Mouse (Mus musculus) midbrain, embryonic 13.5 days (tissue): ENCODE measurements around the gene Mgarp. TPM values are rescaled to one million over a fixed set of nuclear protein-coding genes. Genes with fewer than 3 reads are reported as not detected.
"Not testable (repeated sequence)": the region's sequence is repeated elsewhere in the genome, so short reads cannot be mapped to it uniquely, and the experiment has no call there.

Experiments used
- ATAC-seq: fragments of 200-750 bp; cut with Nextera tagmentation; 2 replicates; pipeline ENCODE4 v1.8.0; 2017; ENCODE audit warnings: mild to moderate bottlenecking, moderate TSS enrichment, moderate library complexity
- H3K27ac ChIP-seq: fragments of 300-500 bp; sonication (generic); 2 replicates; pipeline ENCODE4 v1.5.1; 2015; ENCODE audit warnings: inconsistent platforms, mild to moderate bottlenecking, moderate library complexity
- H3K27me3 ChIP-seq: fragments of 300-500 bp; sonication (generic); 2 replicates; pipeline ENCODE4 v1.6.1; 2015; ENCODE audit warnings: mild to moderate bottlenecking, inconsistent platforms
- H3K36me3 ChIP-seq: fragments of 300-500 bp; sonication (generic); 2 replicates; pipeline ENCODE4 v1.6.1; 2015; ENCODE audit warnings: mild to moderate bottlenecking, inconsistent platforms
- H3K4me1 ChIP-seq: fragments of 300-500 bp; sonication (generic); replicated peaks from 2 replicates; pipeline ENCODE4 v1.6.1; 2015; ENCODE audit warnings: inconsistent platforms
- H3K4me2 ChIP-seq: fragments of 300-500 bp; sonication (generic); replicated peaks from 2 replicates; pipeline ENCODE4 v1.6.1; 2015; ENCODE audit warnings: moderate library complexity, mild to moderate bottlenecking, inconsistent platforms
- H3K4me3 ChIP-seq: fragments of 300-500 bp; sonication (generic); replicated peaks from 2 replicates; pipeline ENCODE4 v1.5.1; 2015; ENCODE audit warnings: mild to moderate bottlenecking, inconsistent platforms
- H3K9ac ChIP-seq: fragments of 300-500 bp; sonication (generic); replicated peaks from 2 replicates; pipeline ENCODE4 v1.6.1; 2015; ENCODE audit warnings: mild to moderate bottlenecking, inconsistent platforms
- H3K9me3 ChIP-seq: fragments of 300-500 bp; sonication (generic); 2 replicates; pipeline ENCODE4 v1.6.1; 2016; ENCODE audit warnings: mild to moderate bottlenecking, inconsistent platforms
- WGBS: fragments of 180-500 bp; shearing (Covaris S2); methylation state at CpG from one replicate; pipeline ENCODE4 v1.1.7; 2015; 5-methylcytosine and 5-hydroxymethylcytosine counted together
- polyA plus RNA-seq: library from polyadenylated mRNA; unstranded; fragments of >200 nt; fragmentation: Nextera tagmentation; extraction: Ambion mirVana; gene quantifications from 2 replicates; pipeline ENCODE4 v1.2.1, GENCODE M21; 2015

Gene Mgarp
- 5.6 and 12.0 TPM in 2 replicates for polyA plus RNA-seq

DNA sequence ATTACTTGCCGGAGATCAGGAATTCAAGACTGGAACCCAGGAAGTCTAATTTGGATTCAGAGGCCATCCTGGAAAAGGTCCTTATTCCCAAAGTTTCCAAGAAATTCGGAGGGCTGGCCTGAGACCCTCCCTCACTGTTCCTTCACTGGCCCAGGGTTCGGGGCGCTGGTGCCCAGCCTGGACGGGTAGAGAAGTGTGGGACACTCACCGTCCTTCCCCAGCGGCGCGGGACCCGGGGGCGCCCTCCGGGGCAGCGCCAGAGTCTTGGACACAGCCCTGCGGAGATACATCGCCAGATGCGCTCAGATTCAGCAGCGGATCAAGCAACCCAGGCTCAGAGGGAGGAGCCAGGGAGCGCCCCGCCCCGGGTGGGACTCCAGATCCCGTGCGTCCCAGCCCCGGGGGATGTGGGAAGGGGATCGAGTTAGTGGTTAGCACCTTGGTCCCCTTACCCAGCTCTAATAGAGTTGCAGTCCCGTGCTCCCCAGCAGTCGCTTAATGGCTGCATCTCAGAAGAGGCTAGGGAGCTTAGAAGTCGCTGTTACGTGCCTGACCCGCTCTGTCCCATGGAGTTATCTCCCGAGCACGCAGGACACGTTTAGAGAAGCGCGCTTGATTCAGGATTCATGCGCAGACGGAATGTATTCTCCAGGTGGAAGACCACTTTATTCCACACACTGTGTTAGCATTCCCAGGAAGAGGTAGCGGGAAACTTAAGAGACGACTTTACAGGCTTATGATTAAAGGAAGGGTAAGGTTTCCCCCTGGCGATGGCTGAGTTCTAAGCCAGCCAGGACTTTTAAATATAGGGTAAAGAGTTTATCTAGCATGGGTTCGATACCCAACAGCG lies at the start of gene Mgarp:
TSS of gene Mgarp (minus strand) at position 520 of the 850 bp plus-strand sequence.
- Histone ChIP-seq H3K4me1 (peaks cover 17% of the 10 kb centered on the region), H3K9me3 (no peaks in the 10 kb centered on the region), H3K27ac (no peak within 1 kb of the TSS), H3K27me3 (peaks cover 25% of the 10 kb centered on the region), H3K4me3 (peak within 1 kb of the TSS; percentile 40), H3K9ac (peak within 1 kb of the TSS; percentile 51), H3K4me2 (peak within 1 kb of the TSS; percentile 62), H3K36me3 (no peaks in the 10 kb centered on the region)
- WGBS = 3% methylated on average over 41 of the region's 41 CpGs
- ATAC-seq = peak; percentile 82

DNA sequence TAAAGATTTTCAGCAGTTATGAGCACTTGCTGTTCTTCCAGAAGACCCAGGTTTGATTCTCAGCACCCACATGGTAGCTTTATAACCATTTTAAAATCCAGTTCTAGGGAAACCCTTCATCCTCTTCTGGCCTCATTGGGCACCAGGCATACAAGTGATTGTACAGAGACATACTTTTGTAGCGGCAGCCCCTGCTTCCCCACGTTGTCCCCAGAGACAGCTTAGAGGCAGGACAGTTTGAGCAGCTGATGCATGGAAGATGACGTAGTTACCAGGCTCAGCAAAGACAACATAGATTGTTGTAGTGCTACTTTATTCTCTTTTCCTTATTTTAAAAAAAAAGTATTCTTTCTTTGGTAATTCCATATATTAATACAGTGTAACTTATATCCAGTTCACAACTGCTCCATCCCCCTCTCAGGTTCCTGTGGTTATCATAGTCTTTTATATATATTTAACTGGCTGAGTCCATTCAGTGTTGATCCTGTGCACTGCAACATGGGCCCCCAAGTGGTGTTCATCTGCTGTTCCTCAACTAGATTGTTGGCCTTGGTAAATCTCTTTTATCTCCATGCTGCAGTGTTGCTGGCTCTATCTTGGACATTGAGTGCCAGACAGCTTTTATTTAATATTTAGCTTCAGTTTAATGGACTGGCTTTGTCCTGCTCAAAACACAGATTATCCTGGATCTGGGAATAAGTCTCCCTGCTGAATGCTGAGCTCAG lies 38.5 kb upstream of the Mgarp start:
- Histone ChIP-seq H3K9ac (no peak overlapping the region), H3K27me3 (no peaks in the 10 kb centered on the region), H3K4me3 (no peak overlapping the region), H3K9me3 (no peaks in the 10 kb centered on the region), H3K27ac (no peak overlapping the region), H3K36me3 (0 out of 2 replicates have a peak, but pooled peaks cover 3% of the 10 kb centered on the region), H3K4me1 (no peaks in the 10 kb centered on the region), H3K4me2 (no peak overlapping the region)
- WGBS = 76% methylated on average over 3 of the region's 3 CpGs
- ATAC-seq = no peak

GRCm38 (mm10) chr3:51434364-51434763 lies 37.8 kb upstream of the Mgarp start:
- H3K9ac ChIP-seq, H3K4me3 ChIP-seq, H3K4me1 ChIP-seq, H3K9me3 ChIP-seq, ATAC-seq, H3K27me3 ChIP-seq, H3K36me3 ChIP-seq, H3K4me2 ChIP-seq, H3K27ac ChIP-seq: not testable (repeated sequence)
- 86% methylated on average over 5 of the region's 5 CpGs for WGBS

DNA sequence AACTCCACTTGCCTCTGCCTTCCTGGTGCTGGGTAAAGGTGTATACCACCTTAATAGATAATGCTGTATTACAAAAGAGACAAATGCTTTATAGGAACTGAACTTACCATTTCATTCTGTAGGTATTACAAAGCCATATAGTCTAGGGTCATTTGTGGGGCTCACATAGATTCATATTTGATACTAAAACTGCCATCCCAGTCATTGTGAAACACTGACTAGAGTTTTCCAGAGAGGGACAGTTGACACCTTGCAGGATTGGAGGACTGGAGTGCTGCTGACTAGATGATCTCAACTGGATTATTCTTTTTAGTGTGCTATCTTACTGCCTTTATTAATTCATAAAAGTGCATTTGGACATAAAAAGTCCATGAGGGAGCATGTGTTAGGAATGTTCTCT lies 28.9 kb upstream of the Mgarp start:
- H3K9me3 ChIP-seq = no peaks in the 10 kb centered on the region
- H3K27me3 ChIP-seq = no peaks in the 10 kb centered on the region
- H3K27ac ChIP-seq = no peak overlapping the region
- H3K36me3 ChIP-seq = no peaks in the 10 kb centered on the region
- no peak for ATAC-seq
- H3K4me2 ChIP-seq = no peak overlapping the region
- no peak overlapping the region for H3K4me3 ChIP-seq
- no peak overlapping the region for H3K9ac ChIP-seq
- H3K4me1 ChIP-seq = no peaks in the 10 kb centered on the region

GRCm38 (mm10) chr3:51421921-51422320 lies 25.4 kb upstream of the Mgarp start:
- no peak overlapping the region for H3K9ac ChIP-seq
- WGBS = 94% methylated on average over 3 of the region's 3 CpGs
- no peak overlapping the region for H3K27ac ChIP-seq
- no peak overlapping the region for H3K4me2 ChIP-seq
- peaks cover 26% of the 10 kb centered on the region for H3K4me1 ChIP-seq
- no peaks in the 10 kb centered on the region for H3K9me3 ChIP-seq
- H3K4me3 ChIP-seq = no peak overlapping the region
- no peak for ATAC-seq
- H3K36me3 ChIP-seq = no peaks in the 10 kb centered on the region
- no peaks in the 10 kb centered on the region for H3K27me3 ChIP-seq

- Histone ChIP-seq H3K4me2 (peak overlapping the region; percentile 79), H3K36me3 (no peaks in the 10 kb centered on the region), H3K27me3 (no peaks in the 10 kb centered on the region), H3K9ac (0 out of 2 replicates have a peak overlapping the region, but pooled peaks have one; percentile 19), H3K4me3 (peak overlapping the region; percentile 17), H3K27ac (no peak overlapping the region), H3K4me1 (peaks cover 37% of the 10 kb centered on the region), H3K9me3 (no peaks in the 10 kb centered on the region)
- WGBS = 75% methylated on average over 2 of the region's 2 CpGs
- ATAC-seq = no peak
Observed at GRCm38 (mm10) chr3:51417966-51418365, 21.4 kb upstream of the Mgarp start.

DNA sequence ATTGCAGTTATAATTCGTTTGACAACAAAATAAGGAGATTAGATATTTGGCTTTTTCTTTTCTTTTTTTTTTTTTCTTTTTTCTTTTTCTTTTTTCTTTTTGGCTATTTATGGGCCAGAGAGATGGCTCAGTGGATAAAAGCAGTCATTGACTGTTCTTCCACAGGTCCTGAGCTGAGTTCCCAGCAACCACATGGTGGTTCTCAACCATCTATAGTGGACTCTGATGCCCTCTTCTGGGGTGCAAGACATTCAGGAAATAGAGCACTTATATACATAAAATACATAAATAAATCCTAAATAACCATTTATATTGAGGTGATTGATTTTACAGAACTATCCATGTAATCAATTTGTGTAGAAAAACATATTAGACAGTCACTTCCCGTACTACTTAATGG lies 20.9 kb upstream of the Mgarp start:
- peak overlapping the region; percentile 92; the same call in 1 of the 2 replicates for H3K9ac ChIP-seq
- no peak for ATAC-seq
- no peaks in the 10 kb centered on the region for H3K36me3 ChIP-seq
- H3K4me3 ChIP-seq = peak overlapping the region; percentile 86
- peaks cover 37% of the 10 kb centered on the region for H3K4me1 ChIP-seq
- WGBS = 57% methylated on average over 2 of the region's 2 CpGs
- H3K27me3 ChIP-seq = no peaks in the 10 kb centered on the region
- H3K4me2 ChIP-seq = peak overlapping the region; percentile 79
- no peak overlapping the region for H3K27ac ChIP-seq
- no peaks in the 10 kb centered on the region for H3K9me3 ChIP-seq

DNA sequence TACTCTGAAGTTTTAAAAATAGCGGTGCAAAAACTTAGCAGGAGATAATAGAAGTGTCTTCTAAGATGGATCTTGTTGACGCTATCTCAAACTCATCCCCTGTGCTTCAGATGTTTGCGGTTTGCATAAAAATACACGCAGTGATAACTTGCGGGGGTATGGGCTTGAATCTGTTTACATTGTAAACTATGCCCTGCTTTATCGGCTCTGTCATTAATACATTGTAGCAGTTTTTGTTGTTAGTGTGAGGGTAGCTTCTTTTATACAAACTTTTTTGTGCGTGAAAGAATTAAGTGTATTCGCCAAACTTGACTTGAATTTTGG lies 20.6 kb upstream of the Mgarp start:
- ATAC-seq = no peak
- 10% methylated on average over 8 of the region's 8 CpGs for WGBS
- H3K4me2 ChIP-seq = peak overlapping the region; percentile 79
- peak overlapping the region; percentile 92 for H3K9ac ChIP-seq
- 0 out of 2 replicates have a peak overlapping the region, but pooled peaks have one; percentile 87 for H3K27ac ChIP-seq
- H3K4me3 ChIP-seq = peak overlapping the region; percentile 86
- H3K36me3 ChIP-seq = no peaks in the 10 kb centered on the region
- peaks cover 37% of the 10 kb centered on the region for H3K4me1 ChIP-seq
- no peaks in the 10 kb centered on the region for H3K27me3 ChIP-seq
- no peaks in the 10 kb centered on the region for H3K9me3 ChIP-seq

DNA sequence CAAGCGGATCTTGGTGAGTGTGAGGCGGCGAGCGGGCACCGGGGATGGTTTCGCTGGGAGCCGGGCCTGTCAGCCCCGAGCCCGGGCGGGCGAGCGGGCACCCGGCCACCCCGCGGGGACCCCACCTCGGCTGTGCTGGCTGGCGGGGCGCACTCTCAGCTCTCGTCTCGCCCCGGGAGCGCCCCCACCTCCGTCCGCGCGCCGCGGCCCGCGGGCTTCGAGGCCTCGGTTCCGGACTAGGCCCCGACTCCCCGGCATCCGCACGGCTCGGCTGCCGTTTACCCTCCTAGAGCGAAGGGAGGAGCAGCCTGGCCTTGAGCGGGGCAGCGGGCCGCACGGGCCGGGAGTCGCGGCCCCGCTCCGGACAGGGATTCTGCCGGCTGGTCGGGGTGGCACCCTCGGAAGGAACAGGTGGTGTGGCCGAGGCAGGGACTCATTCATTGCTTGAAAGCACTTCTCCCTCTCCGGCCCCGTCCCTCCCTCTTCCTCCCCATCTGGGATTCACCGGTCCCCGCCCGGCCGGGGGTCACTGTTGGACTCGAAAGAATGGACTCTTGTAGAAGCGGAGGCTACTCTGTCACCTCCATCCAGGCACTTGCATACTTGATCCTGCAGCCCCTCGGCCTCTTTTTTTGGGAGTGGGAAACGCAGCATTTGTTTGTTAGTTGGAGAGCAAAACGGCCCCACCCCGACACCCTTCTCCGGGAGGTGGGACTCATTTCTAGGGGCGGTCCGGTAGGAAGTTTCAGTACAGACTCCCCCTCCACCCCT lies 20.0 kb upstream of the Mgarp start:
- Histone ChIP-seq H3K27me3 (no peaks in the 10 kb centered on the region), H3K4me1 (peaks cover 37% of the 10 kb centered on the region), H3K9ac (peak overlapping the region; percentile 92), H3K4me2 (peak overlapping the region; percentile 79), H3K9me3 (no peaks in the 10 kb centered on the region), H3K27ac (peak overlapping the region; percentile 87), H3K36me3 (no peaks in the 10 kb centered on the region), H3K4me3 (peak overlapping the region; percentile 86)
- WGBS = under 1% methylated on average over 63 of the region's 68 CpGs
- ATAC-seq = peak; percentile 60

DNA sequence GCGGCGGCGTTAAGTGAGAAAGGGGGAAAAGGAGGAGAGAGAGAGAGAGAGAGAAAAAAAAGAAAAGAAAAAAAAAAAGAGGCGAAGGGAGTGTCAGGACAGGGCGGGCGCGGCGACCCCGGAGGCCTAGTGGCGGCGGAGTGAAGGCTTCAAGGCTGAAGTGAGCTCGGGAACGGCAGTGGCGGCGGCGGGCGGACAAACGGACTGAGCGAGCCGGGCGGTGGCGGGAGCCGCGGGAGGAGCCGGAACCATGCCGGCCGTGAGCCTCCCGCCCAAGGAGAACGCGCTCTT lies 19.5 kb upstream of the Mgarp start:
- Histone ChIP-seq H3K4me1 (peaks cover 37% of the 10 kb centered on the region), H3K9ac (peak overlapping the region; percentile 92), H3K9me3 (no peaks in the 10 kb centered on the region), H3K27me3 (no peaks in the 10 kb centered on the region), H3K4me3 (peak overlapping the region; percentile 86), H3K36me3 (no peaks in the 10 kb centered on the region), H3K27ac (peak overlapping the region; percentile 87), H3K4me2 (peak overlapping the region; percentile 79)
- WGBS = under 1% methylated on average over 30 of the region's 30 CpGs
- peak; percentile 84 for ATAC-seq

GRCm38 (mm10) chr3:51415098-51416072 lies 18.8 kb upstream of the Mgarp start, which contains the start of gene Naa15:
Naa15 (plus strand) TSS chr3:51415148.
- 4% methylated on average over 43 of the region's 43 CpGs for WGBS
- H3K9ac ChIP-seq = peak within 1 kb of the TSS; percentile 92
- peak within 1 kb of the TSS; percentile 79 for H3K4me2 ChIP-seq
- H3K36me3 ChIP-seq = no peaks in the 10 kb centered on the region
- no peaks in the 10 kb centered on the region for H3K27me3 ChIP-seq
- peak within 1 kb of the TSS; percentile 87 for H3K27ac ChIP-seq
- H3K4me1 ChIP-seq = peaks cover 37% of the 10 kb centered on the region
- peak within 1 kb of the TSS; percentile 86 for H3K4me3 ChIP-seq
- no peaks in the 10 kb centered on the region for H3K9me3 ChIP-seq
- ATAC-seq = peak; percentile 95
